In genomic region chr11:74638791-74639411, GRCm38 (mm10) we compare ENCODE assay signal across 8 mouse cellular contexts. TPM values are rescaled to one million over a fixed set of nuclear protein-coding genes. Genes with fewer than 3 reads are reported as not detected.
DNase-seq lines count a peak whose midpoint lies in the region; ATAC-seq and TF ChIP-seq lines count a peak whose summit lies in the region.

No protein-coding gene starts in this region.

- peak overlapping the region; percentile 85 for H3K9ac ChIP-seq in forebrain, embryonic 16.5 days (replicated peaks; ENCODE audit: low read depth, low read length)
- H3K9ac ChIP-seq in liver, embryonic 15.5 days: peak overlapping the region; percentile 43; the same call in 1 of the 2 replicates
- no peak overlapping the region for H3K9ac ChIP-seq in stomach, embryonic 15.5 days

- peaks cover 18% of the 10 kb centered on the region for H3K4me1 ChIP-seq in forebrain, embryonic 16.5 days (replicated peaks; ENCODE audit: control insufficient read depth, insufficient read depth, low read length)
- H3K4me1 ChIP-seq in liver, embryonic 15.5 days (replicated peaks): peaks cover 22% of the 10 kb centered on the region
- H3K4me1 ChIP-seq in stomach, embryonic 15.5 days: peaks cover 18% of the 10 kb centered on the region

- no peaks in the 10 kb centered on the region for H3K9me3 ChIP-seq in forebrain, embryonic 16.5 days (ENCODE audit: control insufficient read depth, low read length)
- H3K9me3 ChIP-seq in liver, embryonic 15.5 days (replicated peaks): no peaks in the 10 kb centered on the region
- H3K9me3 ChIP-seq in stomach, embryonic 15.5 days: no peaks in the 10 kb centered on the region

- peak; percentile 21 for ATAC-seq in forebrain, embryonic 16.5 days
- ATAC-seq in liver, embryonic 15.5 days (ENCODE audit: insufficient read depth): no peak
- peak; percentile 61 for ATAC-seq in stomach, embryonic 15.5 days (ENCODE audit: insufficient read depth, low FRiP score, low read depth)
- ATAC-seq in granulocyte monocyte progenitor cell, adult 5-6 weeks (replicated peaks; ENCODE audit: poor library complexity, severe bottlenecking): no peak

- peak overlapping the region; percentile 28 for H3ac ChIP-seq in C2C12 (ENCODE audit: control insufficient read depth, insufficient read length, low read depth)

- peak overlapping the region; percentile 88 for H3K4me2 ChIP-seq in forebrain, embryonic 16.5 days (ENCODE audit: low read length)
- peak overlapping the region; percentile 73 for H3K4me2 ChIP-seq in liver, embryonic 15.5 days
- peak overlapping the region; percentile 88 for H3K4me2 ChIP-seq in stomach, embryonic 15.5 days

- 4% methylated on average over 9 of the region's 9 CpGs for WGBS in forebrain, embryonic 16.5 days
- WGBS in liver, embryonic 15.5 days (ENCODE audit: insufficient replicate concordance): 21% methylated on average over 9 of the region's 9 CpGs
- WGBS in stomach, embryonic 15.5 days: 11% methylated on average over 9 of the region's 9 CpGs

- H3K79me2 ChIP-seq in C2C12 (ENCODE audit: control insufficient read depth, insufficient read depth): no peaks in the 10 kb centered on the region

- peak overlapping the region; percentile 78 for H3K27ac ChIP-seq in forebrain, embryonic 16.5 days (ENCODE audit: low read length)
- no peak overlapping the region for H3K27ac ChIP-seq in liver, embryonic 15.5 days (replicated peaks)
- peak overlapping the region; percentile 94 for H3K27ac ChIP-seq in stomach, embryonic 15.5 days

- no peak for TF ChIP-seq CTCF in C2C12 (IDR thresholded peaks at IDR 0.05; ENCODE audit: control insufficient read depth, insufficient read depth, insufficient read length)

- H3K27me3 ChIP-seq in C2C12 (ENCODE audit: control insufficient read depth, insufficient read depth, insufficient read length): no peaks in the 10 kb centered on the region
- no peaks in the 10 kb centered on the region for H3K27me3 ChIP-seq in forebrain, embryonic 16.5 days (replicated peaks; ENCODE audit: control insufficient read depth, insufficient read depth, low read length)
- H3K27me3 ChIP-seq in liver, embryonic 15.5 days: peaks cover 77% of the 10 kb centered on the region
- 0 out of 2 replicates have a peak, but pooled peaks cover 7% of the 10 kb centered on the region for H3K27me3 ChIP-seq in stomach, embryonic 15.5 days (replicated peaks)

- H3K79me3 ChIP-seq in C2C12 (ENCODE audit: low read depth): no peaks in the 10 kb centered on the region

- DNase-seq in cerebellum, adult 11-12 months: peak; percentile 49
- DNase-seq in cerebellum, postnatal 25 days: no peak
- no peak for DNase-seq in gastrocnemius, postnatal 25 days

- no peaks in the 10 kb centered on the region for H3K36me3 ChIP-seq in C2C12 (ENCODE audit: control insufficient read depth, insufficient read depth)
- H3K36me3 ChIP-seq in forebrain, embryonic 16.5 days (ENCODE audit: control insufficient read depth, insufficient read depth): no peaks in the 10 kb centered on the region
- H3K36me3 ChIP-seq in liver, embryonic 15.5 days (replicated peaks): peaks cover 48% of the 10 kb centered on the region
- no peaks in the 10 kb centered on the region for H3K36me3 ChIP-seq in stomach, embryonic 15.5 days

- H3K4me3 ChIP-seq in C2C12 (ENCODE audit: insufficient read depth, poor library complexity, severe bottlenecking): peak overlapping the region; percentile 49
- peak overlapping the region; percentile 63 for H3K4me3 ChIP-seq in forebrain, embryonic 16.5 days (replicated peaks; ENCODE audit: low read length)
- H3K4me3 ChIP-seq in liver, embryonic 15.5 days (replicated peaks): peak overlapping the region; percentile 64
- H3K4me3 ChIP-seq in stomach, embryonic 15.5 days (replicated peaks): peak overlapping the region; percentile 83

TF ChIP-seq in C2C12, 6 proteins besides CTCF, POLR2A, EP300 and RAD21:
- TF ChIP-seq FOSL1 (IDR thresholded peaks at IDR 0.05; ENCODE audit: insufficient read depth, low read length, poor library complexity, severe bottlenecking): no peak
- no peak for TF ChIP-seq CEBPB (IDR thresholded peaks at IDR 0.05; ENCODE audit: low read depth)
- no peak for TF ChIP-seq USF1 (IDR thresholded peaks at IDR 0.05; ENCODE audit: low read depth)
- TF ChIP-seq MAX (IDR thresholded peaks at IDR 0.05): no peak
- TF ChIP-seq MYOG (IDR thresholded peaks at IDR 0.05; ENCODE audit: control insufficient read depth, extremely low read depth, insufficient read length): no peak
- TF ChIP-seq MYOD1 (IDR thresholded peaks at IDR 0.05; ENCODE audit: control insufficient read depth, insufficient read length, low read depth): no peak

RNA-seq across cellular contexts. Expression of gene Cluh, which starts 10.4 kb away (rescaled TPM):
- polyA plus RNA-seq in C2C12 (2012; fragmentation: generic; extraction: Trizol): 61.1 TPM
- polyA plus RNA-seq in forebrain, embryonic 16.5 days (2015; fragmentation: Nextera tagmentation; extraction: Ambion mirVana): 13.7 and 15.2 TPM in 2 replicates
- polyA plus RNA-seq in liver, embryonic 15.5 days (2015; fragmentation: Nextera tagmentation; extraction: Ambion mirVana): 27.9 and 34.5 TPM in 2 replicates
- 34.9 and 39.8 TPM in 2 replicates for polyA plus RNA-seq in stomach, embryonic 15.5 days (2015; fragmentation: Nextera tagmentation; extraction: Ambion mirVana)
- 100 to 1,000 TPM in 1 of 2 experiments, 10 to 100 TPM in 1; 94.5 to 102 TPM for total RNA-seq in gastrocnemius, postnatal 25 days (2021)
- total RNA-seq in granulocyte monocyte progenitor cell, adult 5-6 weeks (2014; fragmentation: Nextera tagmentation): 63.8 and 74.4 TPM in 2 replicates
- total RNA-seq in granulocyte monocyte progenitor cell, adult 5-6 weeks (2017): 32.1 and 35.3 TPM in 2 replicates

RNA-seq across cellular contexts. Expression of gene Ccdc92b, which starts 19.5 kb away (rescaled TPM):
- polyA plus RNA-seq in C2C12 (2012; fragmentation: generic; extraction: Trizol): 0.01 TPM
- polyA plus RNA-seq in forebrain, embryonic 16.5 days (2015; fragmentation: Nextera tagmentation; extraction: Ambion mirVana): 3.1 and 3.4 TPM in 2 replicates
- 13.7 and 17.7 TPM in 2 replicates for polyA plus RNA-seq in liver, embryonic 15.5 days (2015; fragmentation: Nextera tagmentation; extraction: Ambion mirVana)
- 0.63 and 1.5 TPM in 2 replicates for polyA plus RNA-seq in stomach, embryonic 15.5 days (2015; fragmentation: Nextera tagmentation; extraction: Ambion mirVana)
- under 1 TPM; 0.11 to 0.13 TPM for total RNA-seq in gastrocnemius, postnatal 25 days (2021)
- total RNA-seq in granulocyte monocyte progenitor cell, adult 5-6 weeks (2014; fragmentation: Nextera tagmentation): not detected in 2 replicates
- not detected in 2 replicates for total RNA-seq in granulocyte monocyte progenitor cell, adult 5-6 weeks (2017)

RNA-seq across cellular contexts. Expression of gene Rap1gap2, which starts 28.2 kb away (rescaled TPM):
- polyA plus RNA-seq in C2C12 (2012; fragmentation: generic; extraction: Trizol): 1.4 TPM
- polyA plus RNA-seq in forebrain, embryonic 16.5 days (2015; fragmentation: Nextera tagmentation; extraction: Ambion mirVana): 10.7 and 12.9 TPM in 2 replicates
- 0.76 and 0.81 TPM in 2 replicates for polyA plus RNA-seq in liver, embryonic 15.5 days (2015; fragmentation: Nextera tagmentation; extraction: Ambion mirVana)
- 13.1 and 21.2 TPM in 2 replicates for polyA plus RNA-seq in stomach, embryonic 15.5 days (2015; fragmentation: Nextera tagmentation; extraction: Ambion mirVana)
- 10 to 100 TPM in 1 of 2 experiments, 1 to 10 TPM in 1; 6.2 to 10.7 TPM for total RNA-seq in gastrocnemius, postnatal 25 days (2021)
- total RNA-seq in granulocyte monocyte progenitor cell, adult 5-6 weeks (2014; fragmentation: Nextera tagmentation): 1.1 and 3.2 TPM in 2 replicates
- total RNA-seq in granulocyte monocyte progenitor cell, adult 5-6 weeks (2017): 0.78 and 0.82 TPM in 2 replicates

Comparison
In these comparisons a context has a peak if more than half of its experiments do, and no peak if none do; other contexts are left out.
1. ATAC-seq: peak in forebrain, embryonic 16.5 days (single experiment) and stomach, embryonic 15.5 days (single experiment); none in liver, embryonic 15.5 days (single experiment) and granulocyte monocyte progenitor cell, adult 5-6 weeks (single experiment).
2. Peak in every context shown above with its lines, with median percentiles within 50 percentile points of each other: H3K4me3 ChIP-seq and H3K4me2 ChIP-seq.